Mouse (Mus musculus) frontal cortex, adult 2 months (tissue): ENCODE results near the gene Edn3. TPM values are rescaled to one million over a fixed set of nuclear protein-coding genes. Genes with fewer than 3 reads are reported as not detected.

Experiments used
- DNase-seq, 2 experiments: peaks; one replicate each; pipeline ENCODE4 v3.0.0; 2022; ENCODE audit warnings: low spot score in 1 of 2; ENCODE audit errors: extremely low spot score in 1 of 2
- polyA plus RNA-seq: library from polyadenylated mRNA; depleted of rRNA; stranded (reverse); fragments of >200 nt; gene quantifications from 2 replicates; pipeline ENCODE4 v1.2.3, GENCODE M21; 2012; rRNA removed

The Edn3 gene
- 5.5 and 6.7 TPM in 2 replicates for polyA plus RNA-seq

GRCm38 (mm10) chr2:174760479-174761121 is at the start of gene Edn3:
Edn3 (plus strand) TSS chr2:174760619.
- DNase-seq = no peak

- DNase-seq = no peak
These were observed 48.4 kb upstream of the Edn3 start for GRCm38 (mm10) chr2:174712043-174712442.

GRCm38 (mm10) chr2:174715938-174716337 is 44.5 kb upstream of the Edn3 start:
- DNase-seq = no peak

- no peak for DNase-seq
These were observed 42.6 kb upstream of the Edn3 start for GRCm38 (mm10) chr2:174717857-174718256.

- DNase-seq = no peak
These were observed 33.1 kb upstream of the Edn3 start for GRCm38 (mm10) chr2:174727114-174727823.

- DNase-seq = no peak
These were observed 28.5 kb upstream of the Edn3 start for GRCm38 (mm10) chr2:174731939-174732338.

GRCm38 (mm10) chr2:174735270-174735669 is 25.1 kb upstream of the Edn3 start:
- DNase-seq = no peak

GRCm38 (mm10) chr2:174747182-174747581 is 13.2 kb upstream of the Edn3 start:
- no peak for DNase-seq

- no peak for DNase-seq
These were observed 12.0 kb upstream of the Edn3 start for GRCm38 (mm10) chr2:174748381-174748780.

GRCm38 (mm10) chr2:174753197-174753596 is 7.2 kb upstream of the Edn3 start:
- no peak for DNase-seq

GRCm38 (mm10) chr2:174754231-174754630 is 6.2 kb upstream of the Edn3 start:
- DNase-seq = no peak

- no peak for DNase-seq
These were observed 1.2 kb upstream of the Edn3 start for GRCm38 (mm10) chr2:174759189-174759588.

- no peak for DNase-seq
These were observed 1.2 kb downstream of the Edn3 start for GRCm38 (mm10) chr2:174761452-174762101.

- no peak for DNase-seq
These were observed 1.9 kb downstream of the Edn3 start for GRCm38 (mm10) chr2:174762310-174762709.

GRCm38 (mm10) chr2:174768891-174769528 is 8.6 kb downstream of the Edn3 start:
- no peak for DNase-seq

GRCm38 (mm10) chr2:174774177-174775111 is 14.0 kb downstream of the Edn3 start:
- DNase-seq = no peak

- DNase-seq = no peak
These were observed 21.6 kb downstream of the Edn3 start for GRCm38 (mm10) chr2:174782016-174782415.

GRCm38 (mm10) chr2:174782880-174783279 is 22.5 kb downstream of the Edn3 start:
- no peak for DNase-seq

GRCm38 (mm10) chr2:174788830-174789229 is 28.4 kb downstream of the Edn3 start:
- no peak for DNase-seq
